Mouse (Mus musculus): Measurements from ENCODE around the gene Qser1. TPM values are rescaled to one million over a fixed set of nuclear protein-coding genes. Genes with fewer than 3 reads are reported as not detected.

The Qser1 gene
- total and polyA plus RNA-seq, 3 experiments: 3.9 to 14.5 TPM; not detected in 1

- TF ChIP-seq ZNF384 (IDR thresholded peaks at IDR 0.05; ENCODE audit: low read depth, low read length) (no peak), TBP (IDR thresholded peaks at IDR 0.05; ENCODE audit: low read depth, low read length) (no peak), MEF2A (IDR thresholded peaks at IDR 0.05; ENCODE audit: extremely low read depth, insufficient replicate concordance, low read depth, low read length, poor library complexity, severe bottlenecking) (no peak), TCF12 (IDR thresholded peaks at IDR 0.05; ENCODE audit: low read depth, low read length) (peak; percentile 55), HCFC1 (IDR thresholded peaks at IDR 0.05; ENCODE audit: low read depth, low read length) (no peak), NRF1 (IDR thresholded peaks at IDR 0.05; ENCODE audit: insufficient read depth, low read depth, low read length, poor library complexity, severe bottlenecking) (no peak), GATA1 (IDR thresholded peaks at IDR 0.05; ENCODE audit: low read depth, low read length) (peak; percentile 76), ETS1 (IDR thresholded peaks at IDR 0.05; ENCODE audit: low read depth, low read length) (peak; percentile 48; the same call in 1 of the 2 replicates), TAL1 (IDR thresholded peaks at IDR 0.05; ENCODE audit: low read length) (no peak), SIN3A (IDR thresholded peaks at IDR 0.05; ENCODE audit: low read length) (no peak), MAFK (IDR thresholded peaks at IDR 0.05; ENCODE audit: borderline replicate concordance, low read depth, low read length) (no peak; the same call in 1 of the 2 replicates), EP300 (IDR thresholded peaks at IDR 0.05; ENCODE audit: low read depth in 1 of 2, low read length in 2 of 2) (peak; percentile 70 to 73), E2F4 (IDR thresholded peaks at IDR 0.05; ENCODE audit: borderline replicate concordance, low read depth, low read length) (no peak), POLR2AphosphoS5 (IDR thresholded peaks at IDR 0.05; ENCODE audit: borderline replicate concordance, low read depth, low read length) (no peak), UBTF (IDR thresholded peaks at IDR 0.05; ENCODE audit: borderline replicate concordance, insufficient read depth, low read depth, low read length) (no peak), USF1 (IDR thresholded peaks at IDR 0.05; ENCODE audit: low read depth, low read length) (no peak), ZKSCAN1 (IDR thresholded peaks at IDR 0.05; ENCODE audit: low read depth, low read length) (no peak), RAD21 (IDR thresholded peaks at IDR 0.05; ENCODE audit: low read depth, low read length) (no peak), MYB (IDR thresholded peaks at IDR 0.05; ENCODE audit: low read depth, low read length) (no peak), JUND (IDR thresholded peaks at IDR 0.05; ENCODE audit: low read depth, low read length) (no peak), CTCF (IDR thresholded peaks at IDR 0.05 in 2 of 3, conservative IDR thresholded peaks at IDR 0.05 in 1 of 3; ENCODE audit: control insufficient read depth in 1 of 3, insufficient read depth in 1 of 3, low read depth in 2 of 3, low read length in 3 of 3, poor library complexity in 1 of 3, severe bottlenecking in 1 of 3) (no peak), RCOR1 (IDR thresholded peaks at IDR 0.05; ENCODE audit: low read depth, low read length) (peak; percentile 85)
- Histone ChIP-seq H3K36me3 (ENCODE audit: control insufficient read depth in 1 of 2, insufficient read depth in 2 of 2, low read length in 2 of 2) (peaks cover 0 to 11% of the 10 kb centered on the region in 2 experiments; a peak in 2 of 4 replicates), H3K9me3 (replicated peaks; ENCODE audit: insufficient read depth, low read length) (no peaks in the 10 kb centered on the region), H3K4me1 (ENCODE audit: control insufficient read depth in 1 of 2, insufficient read depth in 2 of 2, low read length in 2 of 2) (peaks cover 6 to 10% of the 10 kb centered on the region in 2 experiments), H3K79me2 (ENCODE audit: control insufficient read depth, insufficient read depth, low read length, poor library complexity) (no peaks in the 10 kb centered on the region), H3K4me3 (ENCODE audit: control insufficient read depth in 1 of 2, insufficient read depth in 1 of 2, low read depth in 2 of 2, low read length in 2 of 2) (no peak overlapping the region), H3K27me3 (ENCODE audit: control insufficient read depth in 1 of 2, insufficient read depth in 2 of 2, low read length in 2 of 2) (no peaks in the 10 kb centered on the region), H3K27ac (ENCODE audit: control insufficient read depth, low read depth, low read length) (no peak overlapping the region), H3K9ac (ENCODE audit: control insufficient read depth, low read depth, low read length, poor library complexity, severe bottlenecking) (no peak overlapping the region)
- DNase-seq (ENCODE audit: low read depth, low spot score): peak; percentile 43
Measured at GRCm38 (mm10) chr2:104722021-104722420, 94.5 kb downstream of the Qser1 start.
